Mouse (Mus musculus) embryonic facial prominence, embryonic 11.5 days (tissue): ENCODE measurements around the gene Tnrc18. TPM values are rescaled to one million over a fixed set of nuclear protein-coding genes. Genes with fewer than 3 reads are reported as not detected.

Source experiments
- ATAC-seq: fragments of 200-750 bp; cut with Nextera tagmentation; replicated peaks from 2 replicates; pipeline ENCODE4 v1.8.0; 2017; ENCODE audit warnings: low read depth; ENCODE audit not compliant: insufficient number of reproducible peaks, low FRiP score, low TSS enrichment
- DNase-seq: peaks from one replicate; pipeline ENCODE4 v3.0.0-alpha.2; 2015; ENCODE audit warnings: low spot score
- H3K27ac ChIP-seq: fragments of 300-500 bp; sonication (generic); replicated peaks from 2 replicates; pipeline ENCODE4 v1.5.1; 2014; ENCODE audit warnings: mild to moderate bottlenecking, low read depth, low read length, control low read depth
- H3K27me3 ChIP-seq: fragments of 300-500 bp; sonication (generic); 2 replicates; pipeline ENCODE4 v1.6.1; 2014; ENCODE audit warnings: mild to moderate bottlenecking, low read length, moderate library complexity, mixed read lengths; ENCODE audit not compliant: control insufficient read depth, insufficient read depth
- H3K36me3 ChIP-seq: fragments of 300-500 bp; sonication (generic); replicated peaks from 2 replicates; pipeline ENCODE4 v1.6.1; 2014; ENCODE audit warnings: low read depth, mild to moderate bottlenecking, low read length, moderate library complexity, mixed read lengths; ENCODE audit not compliant: control insufficient read depth, insufficient read depth
- H3K4me1 ChIP-seq: fragments of 300-500 bp; sonication (generic); 2 replicates; pipeline ENCODE4 v1.6.1; 2014; ENCODE audit warnings: low read length, mixed read lengths; ENCODE audit not compliant: control insufficient read depth, insufficient read depth
- H3K4me2 ChIP-seq: fragments of 300-500 bp; sonication (generic); 2 replicates; pipeline ENCODE4 v1.6.1; 2014; ENCODE audit warnings: low read depth, mild to moderate bottlenecking, control low read depth, low read length, moderate library complexity
- H3K4me3 ChIP-seq: fragments of 300-500 bp; sonication (generic); 2 replicates; pipeline ENCODE4 v1.5.1; 2014; ENCODE audit warnings: low read depth, low read length, control low read depth
- H3K9ac ChIP-seq: fragments of 300-500 bp; sonication (generic); replicated peaks from 2 replicates; pipeline ENCODE4 v1.6.1; 2014; ENCODE audit warnings: mild to moderate bottlenecking, control low read depth, low read length
- H3K9me3 ChIP-seq: fragments of 300-500 bp; sonication (generic); replicated peaks from 2 replicates; pipeline ENCODE4 v1.6.1; 2016; ENCODE audit warnings: mild to moderate bottlenecking, low read length, inconsistent platforms, mixed read lengths; ENCODE audit not compliant: control insufficient read depth
- WGBS: fragments of 180-500 bp; shearing (Covaris S2); extraction: QIAGEN DNeasy Blood & Tissue Kit; methylation state at CpG from one replicate; pipeline ENCODE4 v1.1.7; 2014; 5-methylcytosine and 5-hydroxymethylcytosine counted together
- polyA plus RNA-seq: library from polyadenylated mRNA; unstranded; fragments of >200 nt; fragmentation: Nextera tagmentation; extraction: Ambion mirVana; gene quantifications from 2 replicates; pipeline ENCODE4 v1.2.1, GENCODE M21; 2014

The Tnrc18 gene
- polyA plus RNA-seq, 1 experiment from 2014 or later, result 26.4 TPM

DNA sequence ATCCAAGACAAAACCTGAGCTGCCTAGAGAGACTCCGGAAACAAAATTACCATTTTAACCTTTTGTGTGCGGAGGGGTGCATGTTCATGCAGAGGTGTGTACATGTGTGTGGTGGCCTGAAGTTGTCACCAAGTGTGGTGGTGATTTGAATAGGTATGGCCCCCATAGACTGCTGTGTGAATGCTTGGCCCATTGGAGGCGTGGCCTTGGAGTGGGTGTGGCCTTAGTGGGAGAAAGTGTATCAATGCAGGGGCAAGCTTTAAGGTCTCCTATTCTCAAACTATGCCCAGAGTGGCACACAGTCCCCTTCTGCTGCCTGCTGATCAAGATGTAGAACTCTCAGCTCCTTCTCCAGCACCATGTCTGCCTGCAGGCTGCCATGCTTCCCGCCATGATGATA, 8.7 kb upstream of the Tnrc18 start:
- H3K4me2 ChIP-seq, result no peak overlapping the region
- ATAC-seq (no peak), DNase-seq (no peak)
- WGBS, result 79% methylated on average over 4 of the region's 4 CpGs
- H3K27ac ChIP-seq, result no peak overlapping the region
- peaks cover 10% of the 10 kb centered on the region for H3K4me1 ChIP-seq
- no peaks in the 10 kb centered on the region for H3K27me3 ChIP-seq
- no peak overlapping the region for H3K9ac ChIP-seq
- H3K4me3 ChIP-seq, result no peak overlapping the region
- H3K9me3 ChIP-seq, result no peaks in the 10 kb centered on the region
- no peaks in the 10 kb centered on the region for H3K36me3 ChIP-seq

DNA sequence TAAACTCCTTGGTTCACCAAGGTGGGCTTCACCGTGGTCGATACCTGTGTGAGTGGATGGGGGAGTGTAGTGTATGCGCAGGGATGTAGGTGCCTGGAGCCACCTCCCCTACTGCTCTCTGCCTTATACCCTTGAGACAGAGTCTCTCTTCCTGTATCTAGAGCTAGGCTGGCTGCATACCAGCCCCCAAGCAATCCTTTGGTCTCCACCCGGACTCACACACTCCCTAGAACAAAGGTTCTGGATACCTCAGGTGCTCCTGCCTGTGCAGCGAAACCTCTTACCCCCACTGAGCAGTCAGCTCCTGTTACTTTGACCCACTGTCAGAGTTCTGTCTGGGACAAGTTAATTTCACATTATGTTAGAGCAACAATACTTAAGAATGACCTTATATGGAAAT, 8.2 kb upstream of the Tnrc18 start:
- ATAC-seq, result no peak
- Histone ChIP-seq H3K27ac (no peak overlapping the region), H3K4me1 (peaks cover 10% of the 10 kb centered on the region), H3K4me3 (no peak overlapping the region), H3K4me2 (no peak overlapping the region), H3K9me3 (no peaks in the 10 kb centered on the region), H3K27me3 (no peaks in the 10 kb centered on the region), H3K36me3 (no peaks in the 10 kb centered on the region), H3K9ac (no peak overlapping the region)
- 65% methylated on average over 5 of the region's 5 CpGs for WGBS
- no peak for DNase-seq

DNA sequence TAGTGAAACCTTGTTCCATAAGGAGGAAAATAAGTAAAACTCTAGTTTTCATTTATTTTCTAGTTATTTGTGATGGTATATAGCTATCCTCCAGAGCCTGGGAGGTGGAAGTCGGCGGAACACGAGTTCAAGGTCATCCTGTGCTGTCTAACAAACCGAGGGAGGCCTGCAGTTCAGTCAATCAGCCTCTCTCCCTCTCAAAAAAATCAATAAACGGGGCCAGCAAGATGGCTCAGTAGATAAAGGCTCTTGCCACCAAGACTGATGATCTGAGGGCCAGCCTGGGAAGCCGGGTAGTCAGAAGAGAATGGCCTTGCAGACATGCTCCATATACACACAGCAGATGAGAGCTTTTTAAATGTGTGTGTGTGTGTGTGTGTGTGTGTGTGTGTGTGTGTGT, 6.6 kb upstream of the Tnrc18 start:
- DNase-seq (no peak), ATAC-seq (no peak)
- WGBS, result 34% methylated on average over 6 of the region's 6 CpGs
- peak overlapping the region; percentile 100 for H3K27ac ChIP-seq
- H3K9ac ChIP-seq, result peak overlapping the region; percentile 97
- peak overlapping the region; percentile 98; the same call in 1 of the 2 replicates for H3K4me3 ChIP-seq
- peak overlapping the region; percentile 86; the same call in 1 of the 2 replicates for H3K4me2 ChIP-seq
- H3K4me1 ChIP-seq, result peaks cover 10% of the 10 kb centered on the region
- H3K36me3 ChIP-seq, result no peaks in the 10 kb centered on the region
- no peaks in the 10 kb centered on the region for H3K27me3 ChIP-seq
- no peaks in the 10 kb centered on the region for H3K9me3 ChIP-seq

DNA sequence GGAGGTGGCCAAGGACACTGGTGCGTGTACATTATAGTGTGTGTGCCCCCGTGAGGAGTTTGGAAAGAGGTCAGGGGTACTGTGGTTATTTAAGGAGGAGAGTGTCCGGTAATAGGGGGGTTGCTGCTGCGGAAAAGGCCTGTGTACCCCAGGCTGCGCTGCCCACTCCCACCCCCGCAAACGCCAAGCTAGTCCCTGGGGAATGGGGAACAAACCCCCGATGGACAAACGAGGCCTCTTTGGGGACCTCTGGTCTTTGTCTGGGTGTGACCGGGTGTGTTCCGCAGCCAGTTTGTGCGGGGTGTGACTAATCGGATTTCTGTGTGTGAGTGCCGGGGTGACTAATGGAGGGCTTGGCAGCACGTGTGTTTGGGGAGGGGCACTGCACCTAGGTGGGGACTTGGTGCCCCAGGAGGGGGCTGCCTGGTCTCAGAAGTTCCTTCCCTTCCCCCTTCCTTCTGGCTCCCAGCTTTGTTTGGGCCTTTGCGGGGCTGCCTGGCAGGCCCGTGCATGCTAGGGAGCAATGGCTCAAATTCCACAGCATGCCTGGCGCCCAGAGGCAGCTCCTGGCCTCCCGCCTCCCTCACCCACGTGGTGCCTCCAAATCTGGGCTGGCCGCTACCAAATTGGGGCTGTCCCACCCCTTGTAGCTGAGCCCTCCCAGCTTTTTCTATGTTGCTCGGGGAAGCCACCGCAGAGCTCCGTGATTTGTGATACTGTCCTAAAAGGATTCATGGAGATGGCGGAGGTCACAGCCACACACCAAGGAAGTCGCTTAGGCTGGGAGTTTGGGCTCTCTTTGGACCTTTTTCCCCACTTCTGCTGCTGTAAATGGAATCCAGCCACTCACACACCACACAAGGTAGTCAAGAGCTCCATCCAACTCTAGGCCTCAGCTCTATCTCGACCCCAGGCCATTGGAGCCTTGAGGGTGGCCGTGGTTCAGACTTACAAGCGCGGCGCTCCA, 5.9 kb upstream of the Tnrc18 start:
- peak; percentile 96 for DNase-seq
- peak overlapping the region; percentile 100 for H3K27ac ChIP-seq

DNA sequence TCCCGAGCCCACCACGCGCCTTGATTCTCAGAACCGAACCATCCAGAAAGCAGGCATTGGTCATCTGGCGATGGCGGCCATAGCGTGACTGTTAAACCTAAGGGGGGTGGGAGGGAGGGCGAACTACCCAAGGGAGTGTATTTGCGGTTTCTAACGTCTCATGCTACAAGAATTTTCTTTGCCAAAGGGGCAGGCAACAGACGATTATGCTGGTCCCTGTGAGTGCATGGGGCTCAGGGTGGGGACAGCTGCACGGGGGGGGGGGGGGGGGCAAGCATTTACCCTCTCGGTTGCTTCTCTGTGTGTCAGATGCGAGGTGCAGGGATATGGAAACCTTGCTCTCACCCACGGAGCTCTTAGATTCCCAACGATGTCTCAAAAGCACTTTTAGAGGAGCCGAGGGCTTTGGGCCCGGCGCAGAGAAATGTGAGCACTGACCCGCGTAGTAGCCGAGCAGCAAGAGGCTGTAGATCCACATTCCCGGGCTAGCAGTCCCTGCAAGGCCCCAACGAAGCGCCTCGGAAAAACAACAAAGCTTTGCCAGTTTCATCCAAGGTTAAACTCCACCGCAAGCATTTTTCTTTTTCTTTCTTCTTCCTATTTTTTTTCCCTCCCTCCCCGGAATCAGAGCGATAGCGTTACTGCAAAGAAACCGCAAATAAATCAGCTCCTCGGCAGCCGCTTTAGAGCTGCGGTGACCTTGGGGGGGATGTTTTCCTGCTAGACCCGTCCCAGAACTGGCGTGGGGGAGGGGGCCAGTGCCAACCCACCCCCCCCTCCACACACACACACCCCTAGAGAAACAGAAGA, 5.0 kb upstream of the Tnrc18 start:
- DNase-seq (peak; percentile 69), ATAC-seq (no peak)
- Histone ChIP-seq H3K4me3 (peak overlapping the region; percentile 98), H3K9me3 (no peaks in the 10 kb centered on the region), H3K4me2 (peak overlapping the region; percentile 86), H3K36me3 (no peaks in the 10 kb centered on the region), H3K9ac (peak overlapping the region; percentile 97), H3K27me3 (no peaks in the 10 kb centered on the region), H3K27ac (peak overlapping the region; percentile 100), H3K4me1 (peaks cover 10% of the 10 kb centered on the region)
- under 1% methylated on average over 36 of the region's 36 CpGs for WGBS

More for the DNA sequence above, 5.9 kb upstream of the Tnrc18 start:
- H3K4me3 ChIP-seq, result peak overlapping the region; percentile 98
- H3K9ac ChIP-seq, result peak overlapping the region; percentile 97
- peaks cover 10% of the 10 kb centered on the region for H3K4me1 ChIP-seq
- ATAC-seq, result peak; percentile 60
- no peaks in the 10 kb centered on the region for H3K36me3 ChIP-seq
- no peaks in the 10 kb centered on the region for H3K27me3 ChIP-seq
- H3K9me3 ChIP-seq, result no peaks in the 10 kb centered on the region
- H3K4me2 ChIP-seq, result peak overlapping the region; percentile 86
- WGBS, result 3% methylated on average over 31 of the region's 31 CpGs

DNA sequence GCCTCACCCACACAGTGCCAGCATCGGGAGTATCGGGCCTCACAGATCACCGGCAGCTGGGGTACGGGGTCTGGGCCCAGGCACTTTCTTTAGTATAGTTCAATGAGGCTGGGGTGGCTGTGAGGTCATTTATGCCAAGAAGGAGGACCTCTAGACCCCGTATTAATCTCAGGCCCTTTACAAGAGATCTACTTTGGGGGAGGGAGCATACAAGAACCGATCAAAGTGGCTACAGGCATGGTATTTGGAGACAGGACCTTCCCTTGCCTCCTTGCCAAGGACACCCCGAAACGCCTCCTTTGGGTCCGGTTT, 4.5 kb upstream of the Tnrc18 start:
- Histone ChIP-seq H3K27ac (peak overlapping the region; percentile 100), H3K4me1 (peaks cover 10% of the 10 kb centered on the region), H3K27me3 (no peaks in the 10 kb centered on the region), H3K4me3 (peak overlapping the region; percentile 98), H3K36me3 (no peaks in the 10 kb centered on the region), H3K4me2 (peak overlapping the region; percentile 86), H3K9me3 (no peaks in the 10 kb centered on the region), H3K9ac (peak overlapping the region; percentile 97)
- DNase-seq (no peak), ATAC-seq (no peak)
- WGBS, result 0% methylated on average over 9 of the region's 9 CpGs

DNA sequence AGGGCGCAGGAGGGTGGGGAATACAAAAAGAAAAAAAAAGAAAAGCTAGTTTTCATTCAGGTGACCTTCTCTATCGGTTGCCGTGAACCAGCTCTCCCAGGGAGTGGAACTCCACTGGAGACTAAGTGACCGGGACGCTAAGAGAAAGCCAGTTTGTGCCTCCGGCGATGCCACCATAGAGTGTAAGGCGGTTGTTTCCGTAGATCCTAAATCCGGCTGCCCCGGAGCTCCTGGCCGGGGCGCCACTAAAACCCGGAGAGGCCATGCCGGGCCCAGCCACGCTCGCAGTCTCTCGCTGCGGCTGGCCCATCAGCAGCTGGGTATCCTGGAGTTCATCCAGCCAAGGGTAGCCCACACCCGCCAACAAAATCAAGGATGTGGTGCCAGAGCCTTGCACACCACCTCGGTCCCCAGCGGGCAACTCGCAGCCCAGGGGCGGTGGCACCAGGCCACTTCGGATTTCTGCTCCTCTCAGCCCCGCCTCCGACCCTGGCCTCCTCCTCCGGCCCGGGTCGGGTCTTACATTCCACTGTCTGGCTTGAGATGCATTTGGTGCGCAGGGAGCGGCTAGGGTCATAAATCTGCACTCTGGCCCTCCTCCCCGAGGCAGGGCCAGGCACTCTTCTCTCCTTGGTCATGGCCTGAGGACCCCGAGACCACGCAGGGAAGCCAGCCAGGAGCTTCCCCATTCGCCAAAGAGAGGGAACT, 4.0 kb upstream of the Tnrc18 start:
- Histone ChIP-seq H3K4me3 (peak overlapping the region; percentile 98), H3K9me3 (no peaks in the 10 kb centered on the region), H3K9ac (peak overlapping the region; percentile 97), H3K4me2 (peak overlapping the region; percentile 86), H3K36me3 (no peaks in the 10 kb centered on the region), H3K27ac (peak overlapping the region; percentile 100), H3K4me1 (peaks cover 10% of the 10 kb centered on the region), H3K27me3 (no peaks in the 10 kb centered on the region)
- ATAC-seq (peak; percentile 9), DNase-seq (peak; percentile 85)
- WGBS, result 0% methylated on average over 36 of the region's 36 CpGs
